Mouse (Mus musculus) small intestine, adult 2 months (tissue): ENCODE data around the gene Sema6d.

ENCODE experiments used
- CTCF ChIP-seq: fragments of 200-500 bp; IDR thresholded peaks from 2 replicates; pipeline ENCODE4 v1.5.1; 2012; ENCODE audit warnings: low read depth, mild to moderate bottlenecking, control low read depth, inconsistent platforms, low read length, moderate library complexity, mixed read lengths; ENCODE audit not compliant: insufficient replicate concordance, insufficient read length; ENCODE audit errors: extremely low read depth
- POLR2A ChIP-seq: fragments of 200-500 bp; IDR thresholded peaks from 2 replicates; pipeline ENCODE4 v1.6.1; 2012; ENCODE audit warnings: low read depth, mild to moderate bottlenecking, control low read depth, inconsistent platforms, low read length, moderate library complexity

GRCm38 (mm10) chr2:124706896-124707295 is 617.1 kb downstream of the Sema6d start:
- TF ChIP-seq CTCF: no peak
- no peak for TF ChIP-seq POLR2A
